Mouse (Mus musculus) stomach, embryonic 15.5 days (tissue): ENCODE measurements at regions not wholly inside any gene's neighbourhood (a gene's known extent, or its start where the extent isn't known, plus 50 kb on each side); places are given as distances from the start of the nearest gene placed in this dataset.
A peak's percentile ranks its signal among the peaks of the same experiment; 100 is the strongest.

Experiments used
- ATAC-seq: fragments of 200-750 bp; cut with Nextera tagmentation; 2 replicates; pipeline ENCODE4 v1.8.0; 2017; ENCODE audit warnings: low read depth, moderate number of reproducible peaks, moderate TSS enrichment; ENCODE audit not compliant: insufficient read depth, low FRiP score
- H3K27ac ChIP-seq: fragments of 300-500 bp; sonication (generic); 2 replicates; pipeline ENCODE4 v1.5.1; 2015; ENCODE audit warnings: mild to moderate bottlenecking, inconsistent platforms
- H3K27me3 ChIP-seq: fragments of 300-500 bp; sonication (generic); replicated peaks from 2 replicates; pipeline ENCODE4 v1.6.1; 2015; ENCODE audit warnings: inconsistent platforms
- H3K36me3 ChIP-seq: fragments of 300-500 bp; sonication (generic); 2 replicates; pipeline ENCODE4 v1.6.1; 2015; ENCODE audit warnings: inconsistent platforms
- H3K4me1 ChIP-seq: fragments of 300-500 bp; sonication (generic); 2 replicates; pipeline ENCODE4 v1.6.1; 2015; ENCODE audit warnings: inconsistent platforms
- H3K4me2 ChIP-seq: fragments of 300-500 bp; sonication (generic); 2 replicates; pipeline ENCODE4 v1.6.1; 2015; ENCODE audit warnings: mild to moderate bottlenecking, inconsistent platforms
- H3K4me3 ChIP-seq: fragments of 300-500 bp; sonication (generic); replicated peaks from 2 replicates; pipeline ENCODE4 v1.5.1; 2015; ENCODE audit warnings: inconsistent platforms
- H3K9ac ChIP-seq: fragments of 300-500 bp; sonication (generic); 2 replicates; pipeline ENCODE4 v1.6.1; 2015; ENCODE audit warnings: inconsistent platforms
- H3K9me3 ChIP-seq: fragments of 300-500 bp; sonication (generic); 2 replicates; pipeline ENCODE4 v1.6.1; 2016; ENCODE audit warnings: inconsistent platforms
- WGBS: fragments of 180-500 bp; shearing (Covaris S2); methylation state at CpG from one replicate; pipeline ENCODE4 v1.1.7; 2015; 5-methylcytosine and 5-hydroxymethylcytosine counted together

DNA sequence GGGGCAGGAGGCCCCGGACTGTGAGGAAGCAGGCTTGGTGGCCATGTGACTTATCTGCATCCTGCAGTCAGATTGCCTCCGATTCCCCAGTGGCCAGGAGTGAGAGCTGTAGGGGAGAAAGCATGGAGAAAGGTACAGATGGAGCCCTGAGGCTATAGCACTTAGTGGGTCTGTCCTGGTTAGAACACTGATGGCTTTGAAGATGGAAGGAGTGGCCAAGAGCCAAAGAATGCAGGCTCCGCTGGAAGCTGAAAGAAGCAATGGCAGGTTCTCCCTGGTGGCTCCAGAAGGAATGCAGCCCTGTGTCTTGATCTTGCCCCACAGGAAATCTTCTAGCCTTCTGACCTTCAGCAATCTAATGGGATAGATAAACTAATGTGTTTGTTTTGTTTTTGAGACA is 926.3 kb downstream of the 4930447A16Rik start:
- Histone ChIP-seq H3K4me3 (no peak overlapping the region), H3K4me2 (no peak overlapping the region), H3K36me3 (no peaks in the 10 kb centered on the region), H3K27me3 (no peaks in the 10 kb centered on the region), H3K27ac (no peak overlapping the region), H3K4me1 (no peaks in the 10 kb centered on the region), H3K9ac (no peak overlapping the region), H3K9me3 (no peaks in the 10 kb centered on the region)
- ATAC-seq, result no peak
- 75% methylated on average over 3 of the region's 3 CpGs for WGBS

DNA sequence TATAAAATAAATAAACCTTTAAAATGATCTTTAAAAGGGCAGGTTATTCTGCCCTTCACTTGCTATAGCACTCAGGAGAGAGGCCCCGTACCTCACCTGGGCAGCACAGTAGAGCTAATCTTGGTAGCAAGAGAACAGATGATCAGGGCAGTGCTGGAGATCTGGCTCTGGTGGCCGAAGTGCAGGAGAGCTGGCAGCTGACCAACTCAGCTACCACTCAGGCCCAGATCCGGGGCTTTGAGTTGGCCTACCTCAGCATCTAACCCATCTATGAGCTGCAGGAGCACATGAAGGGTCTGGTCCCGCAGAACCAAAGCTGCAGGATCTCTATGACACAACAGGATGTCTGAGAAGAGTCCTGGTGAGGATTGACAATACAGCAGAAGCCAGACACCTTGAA is 928.0 kb downstream of the 4930447A16Rik start:
- no peak for ATAC-seq
- WGBS, result 84% methylated on average over 4 of the region's 4 CpGs

GRCm38 (mm10) chr15:38359053-38359452 is 933.7 kb downstream of the 4930447A16Rik start:
- Histone ChIP-seq H3K4me2 (no peak overlapping the region), H3K4me1 (no peaks in the 10 kb centered on the region), H3K27ac (no peak overlapping the region), H3K4me3 (no peak overlapping the region), H3K36me3 (no peaks in the 10 kb centered on the region), H3K9ac (no peak overlapping the region), H3K27me3 (no peaks in the 10 kb centered on the region), H3K9me3 (no peaks in the 10 kb centered on the region)
- ATAC-seq, result no peak
- 87% methylated on average over 3 of the region's 3 CpGs for WGBS

More for the DNA sequence above, 928.0 kb downstream of the 4930447A16Rik start:
- Histone ChIP-seq H3K36me3 (no peaks in the 10 kb centered on the region), H3K4me3 (no peak overlapping the region), H3K9me3 (no peaks in the 10 kb centered on the region), H3K4me1 (no peaks in the 10 kb centered on the region), H3K9ac (no peak overlapping the region), H3K27me3 (no peaks in the 10 kb centered on the region), H3K27ac (no peak overlapping the region), H3K4me2 (no peak overlapping the region)

- H3K9me3 ChIP-seq, result no peaks in the 10 kb centered on the region
- no peak for ATAC-seq
- no peaks in the 10 kb centered on the region for H3K4me1 ChIP-seq
- H3K27ac ChIP-seq, result no peak overlapping the region
- no peaks in the 10 kb centered on the region for H3K27me3 ChIP-seq
- no peak overlapping the region for H3K4me3 ChIP-seq
- no peak overlapping the region for H3K9ac ChIP-seq
- H3K36me3 ChIP-seq, result no peaks in the 10 kb centered on the region
- H3K4me2 ChIP-seq, result no peak overlapping the region
- 69% methylated on average over 5 of the region's 5 CpGs for WGBS
These were observed 938.2 kb downstream of the 4930447A16Rik start for GRCm38 (mm10) chr15:38363522-38363921.

DNA sequence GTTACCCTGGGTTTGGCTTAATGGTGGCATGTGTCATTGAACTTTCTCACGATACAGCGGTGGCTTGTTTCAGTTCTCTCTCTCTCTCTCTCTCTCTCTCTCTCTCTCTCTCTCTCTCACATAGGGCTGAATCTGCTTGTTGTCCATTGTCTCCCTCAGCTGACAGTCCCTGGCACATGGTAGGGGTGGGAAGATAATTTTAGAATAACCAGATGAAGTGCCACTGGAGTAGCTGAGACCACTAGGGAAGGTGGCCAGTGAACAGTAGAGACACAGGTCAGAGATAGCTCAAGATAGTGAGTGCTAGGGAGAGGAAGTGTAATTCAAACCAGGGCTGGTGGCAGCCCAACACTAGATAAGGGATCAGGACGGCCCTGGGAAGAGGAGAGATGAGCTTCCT is 938.7 kb downstream of the 4930447A16Rik start:
- Histone ChIP-seq H3K4me1 (no peaks in the 10 kb centered on the region), H3K9ac (no peak overlapping the region), H3K9me3 (no peaks in the 10 kb centered on the region), H3K4me3 (no peak overlapping the region), H3K4me2 (no peak overlapping the region), H3K27ac (no peak overlapping the region), H3K27me3 (no peaks in the 10 kb centered on the region), H3K36me3 (no peaks in the 10 kb centered on the region)
- ATAC-seq, result no peak
- WGBS, result 81% methylated on average over 3 of the region's 3 CpGs

GRCm38 (mm10) chr15:38367643-38368042 is 942.3 kb downstream of the 4930447A16Rik start:
- no peak overlapping the region for H3K4me3 ChIP-seq
- H3K9me3 ChIP-seq, result no peaks in the 10 kb centered on the region
- no peaks in the 10 kb centered on the region for H3K4me1 ChIP-seq
- H3K27ac ChIP-seq, result no peak overlapping the region
- ATAC-seq, result no peak
- no peaks in the 10 kb centered on the region for H3K36me3 ChIP-seq
- no peak overlapping the region for H3K9ac ChIP-seq
- WGBS, result 93% methylated on average over 5 of the region's 5 CpGs
- no peak overlapping the region for H3K4me2 ChIP-seq
- no peaks in the 10 kb centered on the region for H3K27me3 ChIP-seq

- Histone ChIP-seq H3K27me3 (no peaks in the 10 kb centered on the region), H3K4me1 (no peaks in the 10 kb centered on the region), H3K36me3 (no peaks in the 10 kb centered on the region), H3K9me3 (no peaks in the 10 kb centered on the region), H3K9ac (no peak overlapping the region), H3K4me2 (no peak overlapping the region), H3K27ac (no peak overlapping the region), H3K4me3 (no peak overlapping the region)
- no peak for ATAC-seq
- 82% methylated on average over 4 of the region's 4 CpGs for WGBS
These were observed 942.9 kb downstream of the 4930447A16Rik start for GRCm38 (mm10) chr15:38368291-38368690.

DNA sequence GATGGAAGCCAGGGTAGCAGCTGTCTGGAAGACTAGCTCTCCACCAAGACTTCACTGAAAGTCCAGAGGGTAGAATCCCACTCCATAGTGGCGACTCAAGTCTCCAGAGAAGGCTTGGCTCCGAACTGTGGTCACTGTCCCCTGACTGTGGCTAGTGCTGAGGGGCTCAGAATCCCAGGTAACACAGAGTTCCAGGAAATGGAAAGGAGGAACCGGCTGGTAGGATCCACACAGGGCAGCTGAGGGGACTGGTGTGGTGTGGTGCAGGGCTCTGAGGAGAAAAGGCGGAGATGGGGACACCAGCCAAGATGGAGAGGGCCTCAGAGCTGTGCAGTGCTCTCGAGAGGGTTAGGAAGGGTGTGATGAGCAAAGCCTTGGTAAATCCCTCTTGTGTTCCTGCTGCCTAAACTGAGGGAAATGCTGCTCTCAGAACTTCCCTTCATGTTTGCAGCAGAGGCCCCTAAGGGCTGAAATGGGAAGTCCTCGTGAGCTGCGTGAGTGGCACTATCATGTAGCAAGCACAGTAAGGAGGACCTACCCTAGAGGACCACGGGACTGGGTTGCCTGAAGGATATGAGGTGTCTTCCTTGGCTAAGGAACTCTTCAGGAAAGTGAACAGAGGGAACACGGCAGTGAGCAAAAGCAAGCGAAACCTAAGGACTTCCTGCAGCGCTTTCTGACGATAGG is 946.2 kb downstream of the 4930447A16Rik start:
- WGBS, result 77% methylated on average over 12 of the region's 12 CpGs
- ATAC-seq, result no peak

DNA sequence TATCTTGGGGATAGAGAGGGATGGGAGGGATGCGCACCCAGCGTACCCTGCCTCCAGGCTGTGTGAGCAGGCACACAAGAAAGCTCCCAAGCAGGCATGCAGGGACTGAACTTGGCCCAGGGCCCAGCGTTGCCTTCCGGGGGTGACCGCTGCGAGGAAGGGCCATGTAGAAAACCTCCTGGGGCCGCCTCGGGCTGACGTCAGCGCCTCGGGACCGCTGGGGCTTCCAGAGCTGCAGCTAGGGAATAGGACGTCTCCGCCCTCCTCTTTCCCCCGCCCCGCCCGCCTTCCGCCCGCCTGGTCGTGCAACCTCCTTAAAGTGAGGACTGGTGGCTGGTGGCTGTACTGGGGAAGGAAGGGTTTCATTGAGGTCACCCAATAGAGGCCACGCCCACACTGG is 948.4 kb downstream of the 4930447A16Rik start:
- ATAC-seq, result peak; percentile 83
- peak overlapping the region; percentile 26 for H3K4me3 ChIP-seq

More for the DNA sequence above, 946.2 kb downstream of the 4930447A16Rik start:
- Histone ChIP-seq H3K9ac (no peak overlapping the region), H3K9me3 (no peaks in the 10 kb centered on the region), H3K27me3 (no peaks in the 10 kb centered on the region), H3K27ac (no peak overlapping the region), H3K4me3 (no peak overlapping the region), H3K36me3 (no peaks in the 10 kb centered on the region), H3K4me2 (no peak overlapping the region), H3K4me1 (peaks cover 16% of the 10 kb centered on the region)

DNA sequence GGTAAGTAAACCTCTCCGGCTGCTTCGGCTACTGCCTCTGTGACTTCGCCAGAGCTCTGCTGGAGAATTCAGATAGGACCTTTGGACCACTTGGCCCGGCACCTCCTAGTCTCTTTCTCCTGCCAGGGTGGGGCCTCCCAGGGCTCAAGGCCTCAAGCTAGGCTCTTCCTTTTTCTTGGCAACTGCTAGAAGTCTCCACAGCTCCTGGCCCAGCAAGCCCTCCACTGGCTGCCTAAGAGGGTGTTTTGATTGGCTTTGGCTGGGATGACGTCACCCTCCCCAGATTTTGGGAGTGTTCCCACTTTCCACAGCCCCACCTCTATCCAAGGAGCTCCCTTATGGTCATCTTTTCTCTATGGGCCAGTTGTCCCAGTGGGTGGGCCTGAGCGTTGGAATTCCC is 949.4 kb downstream of the 4930447A16Rik start:
- Histone ChIP-seq H3K4me1 (peaks cover 16% of the 10 kb centered on the region), H3K4me2 (no peak overlapping the region), H3K4me3 (no peak overlapping the region), H3K9me3 (no peaks in the 10 kb centered on the region), H3K27me3 (no peaks in the 10 kb centered on the region), H3K9ac (no peak overlapping the region), H3K27ac (peak overlapping the region; percentile 19; the same call in 1 of the 2 replicates), H3K36me3 (no peaks in the 10 kb centered on the region)
- peak; percentile 24; the same call in 1 of the 2 replicates for ATAC-seq
- WGBS, result 73% methylated on average over 6 of the region's 6 CpGs

More for the DNA sequence above, 948.4 kb downstream of the 4930447A16Rik start:
- peak overlapping the region; percentile 63 for H3K4me2 ChIP-seq
- peak overlapping the region; percentile 69 for H3K27ac ChIP-seq
- no peaks in the 10 kb centered on the region for H3K27me3 ChIP-seq
- no peaks in the 10 kb centered on the region for H3K9me3 ChIP-seq
- H3K4me1 ChIP-seq, result peaks cover 16% of the 10 kb centered on the region
- no peaks in the 10 kb centered on the region for H3K36me3 ChIP-seq
- H3K9ac ChIP-seq, result no peak overlapping the region
- WGBS, result 6% methylated on average over 21 of the region's 21 CpGs

DNA sequence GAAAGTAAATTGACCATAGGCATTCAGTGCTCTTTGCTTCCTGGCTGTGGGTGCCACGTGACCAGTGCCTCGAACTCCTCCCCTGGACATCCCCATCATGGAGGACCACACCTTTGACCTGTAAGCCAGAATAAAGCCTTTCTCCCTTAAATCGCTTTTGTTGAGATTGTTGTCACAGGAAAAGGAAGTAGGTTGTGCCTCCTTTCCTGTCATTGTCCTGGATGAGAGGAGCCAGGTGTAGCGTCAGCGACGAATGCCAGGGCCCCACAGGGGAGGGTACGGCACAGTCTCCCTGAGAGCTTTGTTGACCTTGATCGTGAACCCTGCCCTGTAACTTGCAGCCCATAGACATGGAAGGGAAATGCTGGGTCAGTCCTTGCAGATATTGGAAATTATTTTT is 952.8 kb downstream of the 4930447A16Rik start:
- no peak overlapping the region for H3K9ac ChIP-seq
- no peak for ATAC-seq
- H3K36me3 ChIP-seq, result no peaks in the 10 kb centered on the region
- H3K27ac ChIP-seq, result no peak overlapping the region
- no peaks in the 10 kb centered on the region for H3K27me3 ChIP-seq
- H3K4me1 ChIP-seq, result peaks cover 16% of the 10 kb centered on the region
- 60% methylated on average over 8 of the region's 8 CpGs for WGBS
- no peak overlapping the region for H3K4me2 ChIP-seq
- H3K9me3 ChIP-seq, result no peaks in the 10 kb centered on the region
- H3K4me3 ChIP-seq, result no peak overlapping the region

- Histone ChIP-seq H3K27me3 (no peaks in the 10 kb centered on the region), H3K27ac (no peak overlapping the region), H3K9me3 (no peaks in the 10 kb centered on the region), H3K4me3 (no peak overlapping the region), H3K36me3 (no peaks in the 10 kb centered on the region), H3K4me1 (peaks cover 34% of the 10 kb centered on the region), H3K9ac (no peak overlapping the region), H3K4me2 (no peak overlapping the region)
- WGBS, result 65% methylated on average over 7 of the region's 7 CpGs
- no peak for ATAC-seq
These were observed 962.3 kb downstream of the 4930447A16Rik start for GRCm38 (mm10) chr15:38387617-38388016.

- Histone ChIP-seq H3K4me2 (no peak overlapping the region), H3K36me3 (no peaks in the 10 kb centered on the region), H3K9me3 (no peaks in the 10 kb centered on the region), H3K27me3 (no peaks in the 10 kb centered on the region), H3K27ac (no peak overlapping the region), H3K4me3 (no peak overlapping the region), H3K4me1 (peaks cover 34% of the 10 kb centered on the region), H3K9ac (no peak overlapping the region)
- 88% methylated on average over 7 of the region's 7 CpGs for WGBS
- ATAC-seq, result no peak
These were observed 963.1 kb downstream of the 4930447A16Rik start for GRCm38 (mm10) chr15:38388436-38388835.
